Mouse (Mus musculus) lung, embryonic 15.5 days (tissue): ENCODE measurements around the gene Zfp932. TPM values are rescaled to one million over a fixed set of nuclear protein-coding genes. Genes with fewer than 3 reads are reported as not detected.
"Not testable (repeated sequence)": the region's sequence is repeated elsewhere in the genome, so short reads cannot be mapped to it uniquely, and the experiment has no call there.

ENCODE experiments used
- ATAC-seq: fragments of 200-750 bp; cut with Nextera tagmentation; 2 replicates; pipeline ENCODE4 v1.8.0; 2017; ENCODE audit warnings: moderate number of reproducible peaks, borderline replicate concordance; ENCODE audit not compliant: low FRiP score, low TSS enrichment; ENCODE audit errors: extremely low read depth
- H3K27ac ChIP-seq: fragments of 300-500 bp; sonication (generic); 2 replicates; pipeline ENCODE4 v1.5.1; 2015; ENCODE audit warnings: moderate library complexity, mild to moderate bottlenecking, inconsistent platforms
- H3K27me3 ChIP-seq: fragments of 300-500 bp; sonication (generic); 2 replicates; pipeline ENCODE4 v1.6.1; 2015; ENCODE audit warnings: inconsistent platforms
- H3K36me3 ChIP-seq: fragments of 300-500 bp; sonication (generic); 2 replicates; pipeline ENCODE4 v1.6.1; 2015; ENCODE audit warnings: inconsistent platforms
- H3K4me1 ChIP-seq: fragments of 300-500 bp; sonication (generic); 2 replicates; pipeline ENCODE4 v1.6.1; 2015; ENCODE audit warnings: inconsistent platforms
- H3K4me2 ChIP-seq: fragments of 300-500 bp; sonication (generic); 2 replicates; pipeline ENCODE4 v1.6.1; 2015; ENCODE audit warnings: inconsistent platforms, mild to moderate bottlenecking, moderate library complexity
- H3K4me3 ChIP-seq: fragments of 300-500 bp; sonication (generic); 2 replicates; pipeline ENCODE4 v1.5.1; 2015; ENCODE audit warnings: mild to moderate bottlenecking, inconsistent platforms
- H3K9ac ChIP-seq: fragments of 300-500 bp; sonication (generic); 2 replicates; pipeline ENCODE4 v1.6.1; 2015; ENCODE audit warnings: inconsistent platforms
- H3K9me3 ChIP-seq: fragments of 300-500 bp; sonication (generic); 2 replicates; pipeline ENCODE4 v1.6.1; 2016; ENCODE audit warnings: inconsistent platforms
- WGBS: fragments of 180-500 bp; shearing (Covaris S2); methylation state at CpG from one replicate; pipeline ENCODE4 v1.1.7; 2015; 5-methylcytosine and 5-hydroxymethylcytosine counted together
- polyA plus RNA-seq: library from polyadenylated mRNA; unstranded; fragments of >200 nt; fragmentation: Nextera tagmentation; extraction: Ambion mirVana; gene quantifications from 2 replicates; pipeline ENCODE4 v1.2.1, GENCODE M21; 2015

Zfp932 gene
- 18.3 and 21.7 TPM in 2 replicates for polyA plus RNA-seq

DNA sequence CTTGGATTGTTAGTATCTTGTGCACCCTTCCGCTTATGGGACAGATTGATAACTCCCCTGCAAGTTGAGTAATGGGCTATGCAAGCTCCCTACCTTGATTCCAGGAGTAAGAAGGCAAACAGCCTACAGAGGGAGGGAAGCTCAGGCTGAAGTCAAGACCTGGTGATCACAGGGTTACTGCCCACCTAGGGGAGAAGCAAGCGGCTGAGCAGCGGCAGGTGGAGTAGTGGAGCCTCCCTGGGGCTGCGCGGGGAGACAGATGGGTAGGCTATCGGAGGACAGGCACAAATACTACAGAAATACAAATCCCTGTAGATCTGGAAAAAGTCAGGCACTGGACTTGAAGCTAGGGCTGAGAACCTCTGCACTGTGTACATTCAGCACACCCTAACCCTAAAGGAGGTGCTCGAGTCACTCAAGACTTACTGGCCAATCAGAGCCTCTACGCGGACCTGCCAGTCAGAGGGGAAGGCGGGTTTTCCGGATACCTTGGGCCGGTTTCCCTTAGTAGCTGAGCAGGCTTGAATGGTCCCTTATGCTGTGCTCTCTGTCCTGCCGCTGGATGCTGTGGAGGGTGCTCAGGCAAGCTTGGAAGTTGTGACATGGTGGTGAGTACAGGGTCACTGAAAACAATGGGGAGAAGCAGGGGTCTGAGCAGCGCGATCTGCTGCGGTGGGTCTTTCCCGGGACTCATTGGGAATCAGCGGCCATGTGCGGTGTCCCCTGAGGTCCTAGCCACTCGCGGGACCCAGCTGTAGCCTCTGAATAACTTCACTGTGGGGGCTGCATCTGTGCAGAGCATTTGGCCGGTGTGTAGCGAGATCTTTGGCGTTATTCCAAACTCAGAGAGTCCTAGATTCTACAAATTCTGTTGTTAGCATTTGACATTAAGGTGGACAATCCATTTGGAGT, at the start of gene Zfp932:
Gene Zfp932 (plus strand): TSS at position 496 of the 912 bp plus-strand sequence.
- not testable (repeated sequence) for H3K4me1 ChIP-seq, H3K27ac ChIP-seq, ATAC-seq, H3K36me3 ChIP-seq, H3K27me3 ChIP-seq, H3K4me3 ChIP-seq, H3K9ac ChIP-seq, H3K4me2 ChIP-seq, H3K9me3 ChIP-seq
- WGBS, result no CpG with 5 or more reads among the region's 24 CpGs

DNA sequence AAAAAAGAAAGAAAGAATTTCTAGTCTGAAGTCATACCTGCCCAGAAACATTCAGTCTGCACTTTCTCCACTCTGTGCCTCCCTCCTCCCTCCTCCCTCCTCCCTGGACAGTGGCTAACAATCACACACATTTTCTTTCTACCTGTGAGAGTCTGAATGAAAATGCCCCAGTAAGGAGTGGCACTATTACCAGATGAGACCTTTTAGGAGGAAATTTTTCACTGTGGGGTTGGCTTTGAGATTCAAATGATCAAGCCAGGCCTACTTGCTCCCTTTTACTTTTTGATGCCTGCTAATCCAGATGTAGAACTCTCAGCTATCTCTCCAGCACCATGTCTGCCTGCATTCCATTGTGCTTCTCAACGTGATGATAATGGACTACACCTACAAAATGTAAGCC, 46.0 kb upstream of the Zfp932 start:
- no peak for ATAC-seq
- Histone ChIP-seq H3K27ac (no peak overlapping the region), H3K4me2 (no peak overlapping the region), H3K9me3 (no peaks in the 10 kb centered on the region), H3K36me3 (no peaks in the 10 kb centered on the region), H3K4me1 (no peaks in the 10 kb centered on the region), H3K4me3 (no peak overlapping the region), H3K27me3 (no peaks in the 10 kb centered on the region), H3K9ac (no peak overlapping the region)
- no CpG with 5 or more reads among the region's 1 CpGs for WGBS

DNA sequence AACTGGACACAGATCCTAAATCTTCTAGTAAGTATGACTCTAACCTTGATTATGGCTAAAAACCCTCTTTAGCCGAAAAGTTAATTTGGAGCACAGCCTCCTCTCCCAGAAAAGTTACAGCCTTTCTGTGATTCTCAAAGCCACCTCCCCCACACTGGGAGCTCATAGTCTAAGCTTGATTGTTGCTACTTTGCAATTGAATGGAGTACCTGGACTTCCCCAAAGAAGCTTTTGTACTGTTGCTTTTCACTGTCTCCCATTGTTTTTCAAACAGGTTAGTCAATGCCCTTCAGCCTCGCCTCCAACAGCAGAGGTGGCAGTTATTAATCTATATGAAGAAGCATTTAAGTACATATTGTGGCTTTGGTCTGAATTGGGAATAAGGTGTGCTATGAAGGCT, 15.6 kb upstream of the Zfp932 start:
- H3K9ac ChIP-seq, H3K4me1 ChIP-seq: not testable (repeated sequence)

DNA sequence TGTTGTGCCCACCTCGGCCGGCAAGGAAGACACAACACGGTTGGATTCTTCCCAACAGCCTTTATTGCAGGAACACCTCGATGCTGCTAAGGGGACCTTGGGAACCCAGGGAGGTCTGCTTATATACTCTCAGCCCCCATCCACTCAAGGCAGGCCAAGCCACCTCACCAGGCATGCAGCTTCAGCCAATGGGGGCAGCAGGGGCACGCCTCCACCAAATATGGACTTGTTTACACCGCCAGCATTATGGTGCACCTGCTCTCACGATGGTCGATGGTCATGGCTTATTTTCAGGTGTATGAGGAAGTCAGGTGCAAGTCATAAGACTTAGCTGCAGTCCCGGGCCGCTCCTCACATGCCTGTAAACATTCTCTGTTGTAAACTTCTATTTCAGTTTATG, 860 bp upstream of the Zfp932 start:
- H3K9ac ChIP-seq, H3K4me2 ChIP-seq, H3K9me3 ChIP-seq, H3K27ac ChIP-seq, H3K4me1 ChIP-seq, H3K36me3 ChIP-seq, H3K27me3 ChIP-seq, ATAC-seq, H3K4me3 ChIP-seq: not testable (repeated sequence)
- WGBS, result no CpG with 5 or more reads among the region's 10 CpGs

More for the DNA sequence above, 15.6 kb upstream of the Zfp932 start:
- not testable (repeated sequence) for H3K27ac ChIP-seq, H3K27me3 ChIP-seq, H3K36me3 ChIP-seq, H3K4me2 ChIP-seq, H3K4me3 ChIP-seq, H3K9me3 ChIP-seq, ATAC-seq
- WGBS, result no CpG with 5 or more reads among the region's 2 CpGs

DNA sequence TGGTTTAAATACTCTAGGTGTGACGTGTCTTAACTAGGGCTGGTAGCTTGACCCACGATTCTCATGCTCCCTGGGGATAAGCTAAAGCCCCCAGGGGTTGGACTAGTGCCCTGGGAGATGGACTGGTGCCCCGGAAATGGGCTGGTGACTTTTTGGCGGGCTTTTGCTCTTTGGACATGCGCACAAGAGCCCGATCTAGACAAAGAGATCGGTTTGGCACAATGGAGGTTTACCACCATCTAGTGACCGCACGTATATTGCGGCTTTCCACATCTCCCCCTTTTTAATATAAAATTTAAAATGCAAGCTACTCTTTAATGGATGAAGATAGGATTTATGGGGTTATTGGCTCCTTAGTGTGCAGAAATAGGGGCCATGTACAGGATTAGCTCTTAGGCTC, 19.5 kb downstream of the Zfp932 start:
- not testable (repeated sequence) for H3K27me3 ChIP-seq, H3K9ac ChIP-seq, H3K9me3 ChIP-seq, H3K4me1 ChIP-seq, H3K36me3 ChIP-seq, H3K4me2 ChIP-seq, H3K27ac ChIP-seq, H3K4me3 ChIP-seq, ATAC-seq
- WGBS, result 84% methylated on average over 10 of the region's 10 CpGs

DNA sequence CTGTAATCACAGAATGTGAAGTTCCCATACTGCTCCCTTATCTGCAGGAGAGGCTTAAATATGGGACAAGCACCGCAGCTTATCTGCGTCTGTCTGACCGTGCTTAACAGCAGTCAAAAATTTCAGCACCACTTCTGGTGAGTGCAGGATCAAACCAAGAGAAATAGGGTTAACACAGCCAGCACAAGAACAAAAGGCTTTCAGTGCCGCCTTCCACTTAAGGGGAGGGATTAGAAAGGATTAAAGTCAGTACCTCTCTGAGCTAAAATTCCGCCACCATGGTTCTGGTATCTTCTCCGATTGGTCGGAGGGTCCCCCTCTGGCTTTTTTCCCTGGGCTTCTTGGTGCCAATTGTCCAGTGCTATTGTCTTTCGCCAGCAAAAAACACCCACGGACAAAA, 27.0 kb downstream of the Zfp932 start:
- H3K4me3 ChIP-seq, result peak overlapping the region; percentile 35
- H3K4me2 ChIP-seq, result peak overlapping the region; percentile 51
- H3K4me1 ChIP-seq, result no peaks in the 10 kb centered on the region
- peak overlapping the region; percentile 87 for H3K27ac ChIP-seq
- H3K9ac ChIP-seq, result peak overlapping the region; percentile 19; the same call in 1 of the 2 replicates
- H3K27me3 ChIP-seq, result no peaks in the 10 kb centered on the region
- H3K9me3 ChIP-seq, result no peaks in the 10 kb centered on the region
- 27% methylated on average over 9 of the region's 9 CpGs for WGBS
- ATAC-seq, result peak; percentile 87
- no peaks in the 10 kb centered on the region for H3K36me3 ChIP-seq

DNA sequence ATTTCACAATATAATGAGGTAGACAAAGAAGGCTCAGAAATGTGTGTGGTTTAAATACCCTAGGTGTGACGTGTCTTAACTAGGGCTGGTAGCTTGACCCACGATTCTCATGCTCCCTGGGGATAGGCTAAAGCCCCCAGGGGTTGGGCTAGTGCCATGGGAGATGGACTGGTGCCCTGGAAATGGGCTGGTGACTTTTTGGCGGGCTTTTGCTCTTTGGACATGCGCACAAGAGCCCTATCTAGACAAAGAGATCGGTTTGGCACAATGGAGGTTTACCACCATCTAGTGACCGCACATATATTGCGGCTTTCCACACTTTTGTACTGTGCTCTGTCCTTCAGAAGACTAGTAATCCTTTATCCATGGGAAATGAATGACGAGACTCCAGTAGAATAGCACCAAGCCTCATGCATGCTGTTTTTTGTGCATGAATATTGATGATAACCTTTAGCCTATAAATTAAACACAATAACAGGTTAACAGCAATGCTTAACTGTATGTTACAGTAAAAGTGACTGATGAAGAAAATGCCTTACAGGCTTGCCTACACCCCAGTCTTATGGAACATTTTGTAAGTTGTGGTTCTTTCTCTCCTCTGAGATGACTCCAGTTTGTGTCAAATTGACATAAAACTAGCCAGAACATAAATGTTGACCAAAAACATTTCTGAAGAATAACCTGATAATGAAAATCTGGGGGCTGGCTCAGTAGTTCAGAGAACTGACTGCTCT, 27.5 kb downstream of the Zfp932 start:
- H3K27me3 ChIP-seq, H3K36me3 ChIP-seq, H3K4me1 ChIP-seq, H3K9me3 ChIP-seq: not testable (repeated sequence)
- Histone ChIP-seq H3K4me3 (peak overlapping the region; percentile 35), H3K4me2 (peak overlapping the region; percentile 51), H3K27ac (peak overlapping the region; percentile 87), H3K9ac (peak overlapping the region; percentile 19; the same call in 1 of the 2 replicates)
- peak; percentile 90 for ATAC-seq
- 36% methylated on average over 8 of the region's 8 CpGs for WGBS

DNA sequence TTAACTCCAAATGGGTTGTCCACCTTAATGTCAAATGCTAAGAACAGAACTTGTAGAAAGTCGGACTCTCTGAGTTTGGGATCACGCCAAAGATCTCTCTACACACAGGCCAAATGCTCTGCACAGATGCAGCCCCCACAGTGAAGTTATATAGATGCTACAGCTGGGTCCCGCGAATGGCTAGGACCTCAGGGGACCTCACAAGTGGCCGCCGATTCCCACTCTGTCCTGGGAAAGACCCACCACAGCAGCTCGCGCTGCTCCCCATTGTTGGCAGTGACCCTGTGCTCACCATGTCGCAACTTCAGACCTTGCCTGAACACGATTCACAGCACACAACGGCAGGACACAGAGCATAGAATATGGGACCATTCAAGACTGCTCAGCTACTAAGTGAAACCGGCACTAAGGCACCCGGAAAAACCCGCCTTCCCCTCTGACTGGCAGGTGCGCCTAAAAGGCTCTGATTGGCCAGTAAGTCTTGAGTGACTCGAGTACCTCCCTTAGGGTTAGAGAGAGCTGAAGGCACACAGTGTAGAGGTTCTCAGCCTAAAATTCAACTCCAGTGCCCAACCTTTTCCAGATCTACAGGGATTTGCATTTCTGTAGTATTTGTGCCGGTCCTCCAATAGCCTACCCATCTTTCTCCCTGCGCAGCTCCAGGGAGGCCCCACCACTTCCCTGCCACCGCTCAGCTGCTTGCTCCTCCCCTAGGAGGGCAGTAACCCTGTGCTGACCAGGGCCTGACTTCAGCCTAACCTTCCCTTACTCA, 61.5 kb downstream of the Zfp932 start:
- Histone ChIP-seq H3K27me3 (no peaks in the 10 kb centered on the region), H3K9me3 (no peaks in the 10 kb centered on the region), H3K27ac (peak overlapping the region; percentile 71), H3K36me3 (no peaks in the 10 kb centered on the region), H3K9ac (peak overlapping the region; percentile 58), H3K4me3 (peak overlapping the region; percentile 60), H3K4me1 (no peaks in the 10 kb centered on the region), H3K4me2 (peak overlapping the region; percentile 57)
- ATAC-seq, result peak; percentile 99
- WGBS, result 2% methylated on average over 19 of the region's 19 CpGs

Other genes starting within 250 kb of the Zfp932 start
- gene 4930522L14Rik, start 244.6 kb upstream of the Zfp932 start, polyA plus RNA-seq, result 11.0 and 12.7 TPM in 2 replicates
- gene Gm15446, start 73.1 kb upstream of the Zfp932 start, polyA plus RNA-seq, result 0.59 and 0.62 TPM in 2 replicates
- 2.6 and 2.9 TPM in 2 replicates for gene Gm17655, start 76.0 kb downstream of the Zfp932 start, polyA plus RNA-seq
- gene Gm35315, start 97.9 kb downstream of the Zfp932 start, polyA plus RNA-seq, result 2.3 and 2.5 TPM in 2 replicates
- gene Plcxd1, start 103.4 kb downstream of the Zfp932 start, polyA plus RNA-seq, result 3.5 and 4.2 TPM in 2 replicates
- gene Gtpbp6, start 111.7 kb downstream of the Zfp932 start, polyA plus RNA-seq, result 37.5 and 37.6 TPM in 2 replicates
- 4.3 and 5.8 TPM in 2 replicates for gene Zfp605, start 113.6 kb downstream of the Zfp932 start, polyA plus RNA-seq
- 39.5 and 41.7 TPM in 2 replicates for gene Chfr, start 139.3 kb downstream of the Zfp932 start, polyA plus RNA-seq
- 18.0 and 22.0 TPM in 2 replicates for gene Golga3, start 180.2 kb downstream of the Zfp932 start, polyA plus RNA-seq
- 26.6 and 29.2 TPM in 2 replicates for gene Ankle2, start 234.5 kb downstream of the Zfp932 start, polyA plus RNA-seq